Mouse (Mus musculus) lung, adult 2 months (tissue): ENCODE results near the gene Tial1. TPM values are rescaled to one million over a fixed set of nuclear protein-coding genes. Genes with fewer than 3 reads are reported as not detected.
A peak's percentile ranks its signal among the peaks of the same experiment; 100 is the strongest.

ENCODE experiments used
- DNase-seq: peaks from one replicate; pipeline ENCODE4 v3.0.0; 2022
- H3K4me1 ChIP-seq: fragments of 200-500 bp; 2 replicates; pipeline ENCODE4 v1.6.1; 2011; ENCODE audit warnings: low read length; ENCODE audit not compliant: control insufficient read depth, insufficient read depth
- H3K4me3 ChIP-seq: fragments of 200-500 bp; replicated peaks from 2 replicates; pipeline ENCODE3; 2011; ENCODE audit warnings: low read depth, mild to moderate bottlenecking, control low read depth, low read length; ENCODE audit errors: extremely low read depth
- CTCF ChIP-seq: fragments of 200-500 bp; IDR thresholded peaks from 2 replicates; pipeline ENCODE4 v1.5.1; 2011; ENCODE audit warnings: mild to moderate bottlenecking, low read length, control low read depth; ENCODE audit not compliant: insufficient read depth
- POLR2A ChIP-seq: fragments of 200-500 bp; IDR thresholded peaks from 2 replicates; pipeline ENCODE4 v1.6.1; 2011; ENCODE audit warnings: low read depth, mild to moderate bottlenecking, control low read depth, low read length, borderline replicate concordance; ENCODE audit errors: extremely low read depth
- WGBS: fragments of 180-500 bp; shearing (Covaris S2); methylation state at CpG from one replicate; pipeline ENCODE4 v1.1.7; 2018; 5-methylcytosine and 5-hydroxymethylcytosine counted together
- polyA plus RNA-seq: library from polyadenylated mRNA; depleted of rRNA; stranded (reverse); fragments of >200 nt; gene quantifications from 2 replicates; pipeline ENCODE4 v1.2.3, GENCODE M21; 2012; rRNA removed

The Tial1 gene
- 16.4 and 27.5 TPM in 2 replicates for polyA plus RNA-seq

DNA sequence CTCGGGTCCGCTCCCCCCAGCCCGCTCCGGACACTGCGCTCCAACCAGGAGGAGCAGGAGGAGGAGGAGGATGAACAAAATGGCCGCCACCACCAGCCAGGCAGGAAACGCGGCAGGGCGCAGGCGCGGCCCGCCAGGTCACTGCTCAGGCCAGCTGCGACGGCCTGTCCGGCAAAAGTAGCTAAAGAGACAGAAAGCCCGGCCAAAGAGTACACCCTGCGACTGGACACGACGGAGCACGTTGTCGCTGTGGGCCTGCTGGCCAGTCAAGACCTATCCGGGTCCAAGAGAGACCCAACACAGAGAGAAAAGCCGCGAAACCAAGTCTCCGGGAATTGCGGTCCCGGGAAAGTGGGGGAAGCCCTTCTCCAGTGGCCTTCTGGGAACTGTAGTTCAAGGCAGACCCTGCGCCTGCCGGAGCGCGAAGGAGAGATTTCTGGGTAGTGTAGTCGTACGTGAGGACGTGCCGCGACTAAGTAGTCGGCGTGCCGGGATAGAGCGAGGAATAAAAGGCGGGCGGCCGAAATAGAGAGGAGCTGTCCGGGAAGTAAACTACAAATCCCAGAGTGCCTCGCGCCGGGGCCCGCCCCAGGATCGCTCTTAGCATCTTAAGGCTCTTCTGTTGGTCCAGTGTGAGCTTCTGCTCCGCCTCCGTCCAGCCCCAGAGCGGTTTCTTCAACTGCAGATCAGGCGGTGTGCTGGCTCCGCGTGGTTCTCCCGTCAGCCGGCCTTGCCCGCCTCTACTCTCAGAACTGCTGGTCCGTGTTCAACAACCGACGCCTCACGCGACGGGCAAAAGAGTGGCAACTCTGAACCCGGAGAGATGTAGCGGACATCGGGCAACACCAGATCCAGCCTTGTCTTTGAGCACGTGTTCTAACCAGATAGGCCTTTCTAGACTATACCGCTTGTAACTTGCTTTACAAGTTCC, at the start of gene Tial1:
Tial1 (minus strand) TSS at position 433 of the 931 bp plus-strand sequence.
- TF ChIP-seq CTCF (no peak), POLR2A (peak; percentile 83)
- WGBS, result under 1% methylated on average over 69 of the region's 69 CpGs

DNA sequence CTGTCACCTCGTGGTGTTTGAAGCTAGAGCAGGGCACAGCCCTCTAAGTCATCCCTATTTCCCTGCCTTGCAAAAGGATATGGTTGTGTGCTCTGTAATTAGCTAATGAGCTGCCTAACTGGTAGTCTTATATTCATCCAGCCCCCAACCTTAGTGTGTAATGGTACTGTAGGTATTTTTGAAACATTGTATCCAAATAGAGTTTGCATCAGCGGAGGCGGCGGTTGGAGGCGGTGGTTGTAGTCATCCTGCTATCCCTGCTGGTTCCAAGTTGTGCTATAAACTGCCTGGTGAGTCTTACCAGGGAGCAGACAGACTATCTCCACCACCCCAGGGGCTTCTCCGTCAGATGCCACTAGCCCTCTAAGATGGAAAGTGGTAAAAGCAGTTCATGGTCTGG, 42.6 kb upstream of the Tial1 start:
- 85% methylated on average over 6 of the region's 6 CpGs for WGBS
- TF ChIP-seq CTCF (no peak), POLR2A (no peak)
- Histone ChIP-seq H3K4me3 (no peak overlapping the region), H3K4me1 (no peaks in the 10 kb centered on the region)
- no peak for DNase-seq

More for the DNA sequence above, at the start of gene Tial1:
- H3K4me1 ChIP-seq, result peaks cover 2% of the 10 kb centered on the region; the same call in 1 of the 2 replicates
- DNase-seq, result peak; percentile 97
- H3K4me3 ChIP-seq, result peak within 1 kb of the TSS; percentile 94

DNA sequence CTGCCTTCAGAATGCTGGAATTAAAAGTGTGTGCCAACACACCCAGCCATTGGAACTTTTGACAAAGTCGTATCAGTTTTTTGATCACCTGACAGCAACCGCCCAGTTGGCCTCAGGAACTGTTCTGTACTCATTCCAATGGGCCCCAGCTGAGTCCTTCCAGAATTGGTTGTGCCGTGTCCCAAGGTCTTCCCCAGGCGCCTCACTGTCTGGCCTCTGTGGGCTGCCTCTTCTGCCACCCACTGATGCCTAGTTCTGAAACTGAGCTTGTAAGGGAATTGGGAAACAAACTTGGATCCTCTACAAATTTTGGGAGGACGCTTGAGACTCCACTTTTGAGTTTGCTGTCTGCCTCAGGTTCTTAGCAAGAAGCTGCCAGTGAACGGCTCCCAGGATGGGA, 38.3 kb upstream of the Tial1 start:
- H3K4me1 ChIP-seq, result no peaks in the 10 kb centered on the region
- DNase-seq, result no peak
- no peak overlapping the region for H3K4me3 ChIP-seq
- WGBS, result 72% methylated on average over 6 of the region's 6 CpGs
- TF ChIP-seq POLR2A (no peak), CTCF (no peak)

- no peak for DNase-seq
- WGBS, result 89% methylated on average over 5 of the region's 5 CpGs
- TF ChIP-seq POLR2A (no peak), CTCF (no peak)
- Histone ChIP-seq H3K4me3 (no peak overlapping the region), H3K4me1 (no peaks in the 10 kb centered on the region)
Observed at GRCm38 (mm10) chr7:128494546-128494945, 33.0 kb upstream of the Tial1 start.

- TF ChIP-seq CTCF, result no peak
- TF ChIP-seq POLR2A, result no peak
- DNase-seq, result no peak
- 99% methylated on average over 3 of the region's 3 CpGs for WGBS
Observed at GRCm38 (mm10) chr7:128488986-128489385, 27.5 kb upstream of the Tial1 start.

GRCm38 (mm10) chr7:128474322-128474721, 12.8 kb upstream of the Tial1 start:
- Histone ChIP-seq H3K4me1 (no peaks in the 10 kb centered on the region), H3K4me3 (no peak overlapping the region)
- peak; percentile 68 for DNase-seq
- WGBS, result 41% methylated on average over 10 of the region's 10 CpGs
- no peak for TF ChIP-seq POLR2A
- TF ChIP-seq CTCF, result peak; percentile 77

More at GRCm38 (mm10) chr7:128488986-128489385, 27.5 kb upstream of the Tial1 start:
- Histone ChIP-seq H3K4me3 (no peak overlapping the region), H3K4me1 (no peaks in the 10 kb centered on the region)

DNA sequence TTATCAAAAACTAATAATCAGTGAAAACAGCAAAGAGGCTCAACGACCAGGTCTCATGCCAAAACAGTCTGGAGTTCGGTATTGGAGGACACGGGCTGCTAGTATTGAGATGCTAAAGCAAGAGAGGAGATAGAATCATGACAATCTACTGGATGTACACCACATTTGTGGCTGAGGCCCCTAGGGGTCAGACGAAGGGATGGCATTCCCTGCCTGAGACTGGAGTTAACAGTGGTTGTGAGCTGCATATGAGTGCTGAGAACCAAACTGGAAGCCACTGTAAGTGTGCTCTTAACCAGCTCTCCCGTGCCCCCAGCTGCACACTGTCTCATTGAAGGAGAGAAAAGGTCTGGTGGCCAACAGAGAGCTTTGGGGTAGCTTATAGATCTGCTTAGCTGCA, 889 bp upstream of the Tial1 start:
- DNase-seq, result no peak
- no peak for TF ChIP-seq CTCF
- no peak for TF ChIP-seq POLR2A
- peaks cover 2% of the 10 kb centered on the region; the same call in 1 of the 2 replicates for H3K4me1 ChIP-seq
- H3K4me3 ChIP-seq, result no peak overlapping the region
- 69% methylated on average over 5 of the region's 5 CpGs for WGBS

- DNase-seq, result no peak
- Histone ChIP-seq H3K4me3 (peak overlapping the region; percentile 94), H3K4me1 (peaks cover 2% of the 10 kb centered on the region; the same call in 1 of the 2 replicates)
- 2% methylated on average over 20 of the region's 23 CpGs for WGBS
- TF ChIP-seq CTCF (no peak), POLR2A (no peak)
Observed at GRCm38 (mm10) chr7:128460865-128461228, 670 bp downstream of the Tial1 start.

DNA sequence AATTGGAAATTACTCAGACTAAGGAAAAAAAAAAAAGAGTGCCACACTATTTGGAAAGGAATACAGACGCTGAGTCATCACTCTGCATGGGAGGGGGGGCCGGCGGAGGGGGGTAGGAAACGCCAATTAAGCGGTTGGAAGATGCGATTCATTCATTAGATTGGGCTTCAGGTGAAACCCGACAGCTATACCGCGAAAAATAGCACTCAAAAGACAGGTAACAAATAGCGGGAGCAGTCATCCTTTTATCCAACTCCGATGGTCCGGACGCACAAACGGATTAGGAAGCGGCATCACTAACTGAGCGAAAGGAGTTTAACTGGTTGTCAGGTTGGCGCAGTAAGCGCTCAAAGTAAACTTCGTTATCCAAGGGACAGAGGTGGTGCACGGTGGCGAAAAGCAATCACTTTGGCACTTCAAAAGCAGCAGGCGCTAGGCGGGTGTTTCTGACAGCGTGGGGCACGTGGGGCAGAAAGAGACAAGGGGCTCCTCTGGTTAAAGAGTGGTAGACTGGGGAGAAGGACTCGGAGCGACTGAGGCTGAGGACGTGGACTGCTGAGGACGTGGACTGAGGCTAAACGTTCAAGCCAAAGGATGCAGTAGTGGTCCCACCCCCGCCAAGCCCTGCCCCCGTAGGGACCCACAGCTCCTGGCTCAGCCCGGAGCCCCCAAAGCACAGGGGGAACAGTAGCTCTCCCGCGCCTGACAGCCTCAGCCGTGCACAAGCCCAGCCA, 1.2 kb downstream of the Tial1 start:
- TF ChIP-seq POLR2A (0 out of 2 replicates have a peak, but pooled peaks have one; percentile 14), CTCF (no peak)
- Histone ChIP-seq H3K4me1 (peaks cover 2% of the 10 kb centered on the region; the same call in 1 of the 2 replicates), H3K4me3 (peak overlapping the region; percentile 94)
- DNase-seq, result peak; percentile 55
- under 1% methylated on average over 36 of the region's 36 CpGs for WGBS

DNA sequence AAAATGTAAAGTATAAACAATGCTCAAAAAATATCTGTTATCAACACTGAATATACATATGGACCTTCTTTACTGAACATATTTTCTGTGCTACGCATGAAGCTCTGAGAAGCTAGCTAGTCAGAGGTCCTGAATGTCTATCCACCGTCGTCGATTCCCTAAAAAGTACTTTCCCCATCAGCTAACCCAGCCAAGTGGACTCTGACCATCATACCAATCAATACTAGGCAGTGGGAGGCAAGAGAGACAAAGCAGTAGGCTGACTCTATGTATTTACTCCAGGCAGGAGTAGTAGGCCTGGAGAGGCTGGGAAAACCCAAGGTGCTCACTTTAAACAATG, 1.8 kb downstream of the Tial1 start:
- Histone ChIP-seq H3K4me3 (peak overlapping the region; percentile 36), H3K4me1 (peaks cover 2% of the 10 kb centered on the region; the same call in 1 of the 2 replicates)
- WGBS, result 16% methylated on average over 4 of the region's 4 CpGs
- no peak for DNase-seq
- no peak for TF ChIP-seq POLR2A
- no peak for TF ChIP-seq CTCF
